11 mouse cellular contexts compared by ENCODE assay signal in the genomic region with DNA sequence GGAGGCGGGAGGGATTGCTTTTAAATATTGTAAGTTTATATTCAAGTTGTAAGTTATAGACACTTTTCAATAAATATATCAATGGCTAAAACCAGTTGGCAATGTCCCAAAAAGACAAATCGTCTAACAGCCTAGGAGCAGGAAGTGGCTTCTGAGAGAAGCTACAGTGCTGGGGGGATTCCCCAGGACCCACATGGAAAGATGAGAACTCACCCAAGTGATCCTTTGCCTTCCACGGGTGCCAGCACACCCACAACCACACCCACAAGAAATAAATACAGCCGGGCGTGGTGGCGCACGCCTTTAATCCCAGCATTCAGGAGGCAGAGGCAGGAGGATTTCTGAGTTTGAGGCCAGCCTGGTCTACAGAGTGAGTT. TPM values are rescaled to one million over a fixed set of nuclear protein-coding genes. Genes with fewer than 3 reads are reported as not detected.
DNase-seq lines count a peak whose midpoint lies in the region; ATAC-seq lines count a peak whose summit lies in the region.
"Had no signal": no experiment of that assay in that cellular context is flagged by ENCODE, and none has a peak within 500 bp of the region (broad histone marks: within the 10 kb centered on the region; RNA-seq: fewer than 3 reads in every experiment).

No protein-coding gene starts in this region.

- H3K9ac ChIP-seq in hindbrain, embryonic 11.5 days (ENCODE audit: low read depth, low read length), result no peak overlapping the region
- no peak overlapping the region for H3K9ac ChIP-seq in hindbrain, embryonic 14.5 days
- H3K9ac ChIP-seq in midbrain, embryonic 13.5 days (replicated peaks), result no peak overlapping the region
- no peak overlapping the region for H3K9ac ChIP-seq in midbrain, embryonic 16.5 days (ENCODE audit: low read depth, low read length)
- H3K9ac ChIP-seq in hindbrain, embryonic 13.5 days, result no peak overlapping the region

- DNase-seq in hindbrain, embryonic 11.5 days (ENCODE audit: low spot score), result no peak
- no peak for DNase-seq in hindbrain, embryonic 14.5 days (ENCODE audit: low spot score)
- no peak for DNase-seq in MN1 (ENCODE audit: low spot score)
- no peak for DNase-seq in right cerebral cortex, postnatal 36 days (ENCODE audit: low spot score in 2 of 2)
- DNase-seq: cerebellum, adult 2 months; gastrocnemius, postnatal 36 days had no signal

- H3K4me2 ChIP-seq in hindbrain, embryonic 11.5 days (replicated peaks; ENCODE audit: low read depth, low read length), result no peak overlapping the region
- H3K4me2 ChIP-seq in hindbrain, embryonic 14.5 days (replicated peaks), result no peak overlapping the region
- H3K4me2 ChIP-seq in midbrain, embryonic 13.5 days (replicated peaks), result no peak overlapping the region
- H3K4me2 ChIP-seq in midbrain, embryonic 16.5 days (ENCODE audit: low read length), result no peak overlapping the region
- H3K4me2 ChIP-seq in hindbrain, embryonic 13.5 days, result no peak overlapping the region

- H3K4me3 ChIP-seq in hindbrain, embryonic 11.5 days (ENCODE audit: low read depth, low read length), result no peak overlapping the region
- H3K4me3 ChIP-seq in hindbrain, embryonic 14.5 days (replicated peaks; ENCODE audit: low read length), result no peak overlapping the region
- H3K4me3 ChIP-seq in midbrain, embryonic 13.5 days (replicated peaks), result no peak overlapping the region
- no peak overlapping the region for H3K4me3 ChIP-seq in midbrain, embryonic 16.5 days (ENCODE audit: low read depth, low read length)
- H3K4me3 ChIP-seq in hindbrain, embryonic 13.5 days, result no peak overlapping the region
- H3K4me3 ChIP-seq: layer of hippocampus, adult 2 months had no signal

- 85% methylated on average over 7 of the region's 7 CpGs for WGBS in hindbrain, embryonic 11.5 days
- WGBS in hindbrain, embryonic 14.5 days, result 82% methylated on average over 7 of the region's 7 CpGs
- WGBS in midbrain, embryonic 13.5 days, result 86% methylated on average over 7 of the region's 7 CpGs
- 86% methylated on average over 7 of the region's 7 CpGs for WGBS in midbrain, embryonic 16.5 days
- 82% methylated on average over 7 of the region's 7 CpGs for WGBS in hindbrain, embryonic 13.5 days

- H3K4me1 ChIP-seq in hindbrain, embryonic 11.5 days (replicated peaks; ENCODE audit: control insufficient read depth, insufficient read depth, low read length), result peaks cover 10% of the 10 kb centered on the region
- H3K4me1 ChIP-seq in hindbrain, embryonic 14.5 days (replicated peaks; ENCODE audit: control insufficient read depth, insufficient read depth, low read length), result 0 out of 2 replicates have a peak, but pooled peaks cover 7% of the 10 kb centered on the region
- H3K4me1 ChIP-seq in midbrain, embryonic 13.5 days (replicated peaks), result peaks cover 14% of the 10 kb centered on the region
- H3K4me1 ChIP-seq in midbrain, embryonic 16.5 days (ENCODE audit: control insufficient read depth, insufficient read depth, low read length), result peaks cover 5% of the 10 kb centered on the region; the same call in 1 of the 2 replicates
- H3K4me1 ChIP-seq in hindbrain, embryonic 13.5 days (replicated peaks), result peaks cover 11% of the 10 kb centered on the region

- no peaks in the 10 kb centered on the region for H3K27me3 ChIP-seq in hindbrain, embryonic 11.5 days (ENCODE audit: control insufficient read depth, insufficient read depth, low read length)
- no peaks in the 10 kb centered on the region for H3K27me3 ChIP-seq in hindbrain, embryonic 14.5 days (ENCODE audit: control insufficient read depth, insufficient read depth, low read length)
- no peaks in the 10 kb centered on the region for H3K27me3 ChIP-seq in midbrain, embryonic 13.5 days
- no peaks in the 10 kb centered on the region for H3K27me3 ChIP-seq in midbrain, embryonic 16.5 days (ENCODE audit: control insufficient read depth, insufficient read depth, low read depth, low read length)
- H3K27me3 ChIP-seq in hindbrain, embryonic 13.5 days, result no peaks in the 10 kb centered on the region

- ATAC-seq in hindbrain, embryonic 11.5 days (ENCODE audit: low FRiP score), result no peak
- no peak for ATAC-seq in hindbrain, embryonic 14.5 days (ENCODE audit: low FRiP score)
- no peak for ATAC-seq in midbrain, embryonic 13.5 days
- ATAC-seq in midbrain, embryonic 16.5 days, result no peak
- ATAC-seq in hindbrain, embryonic 13.5 days (ENCODE audit: low FRiP score), result no peak

- H3K27ac ChIP-seq in hindbrain, embryonic 11.5 days (ENCODE audit: low read depth, low read length), result peak overlapping the region; percentile 75
- no peak overlapping the region for H3K27ac ChIP-seq in hindbrain, embryonic 14.5 days
- 0 out of 2 replicates have a peak overlapping the region, but pooled peaks have one; percentile 40 for H3K27ac ChIP-seq in midbrain, embryonic 13.5 days
- H3K27ac ChIP-seq in midbrain, embryonic 16.5 days (ENCODE audit: low read length), result no peak overlapping the region
- H3K27ac ChIP-seq in hindbrain, embryonic 13.5 days, result peak overlapping the region; percentile 55; the same call in 1 of the 2 replicates
- H3K27ac ChIP-seq: layer of hippocampus, adult 2 months; stomach, postnatal 0 days had no signal

- H3K9me3 ChIP-seq in hindbrain, embryonic 11.5 days (ENCODE audit: control insufficient read depth, low read length), result no peaks in the 10 kb centered on the region
- H3K9me3 ChIP-seq in hindbrain, embryonic 14.5 days (ENCODE audit: control insufficient read depth, low read length), result no peaks in the 10 kb centered on the region
- no peaks in the 10 kb centered on the region for H3K9me3 ChIP-seq in midbrain, embryonic 13.5 days
- no peaks in the 10 kb centered on the region for H3K9me3 ChIP-seq in midbrain, embryonic 16.5 days (replicated peaks; ENCODE audit: control insufficient read depth, low read length, poor library complexity, severe bottlenecking)
- H3K9me3 ChIP-seq in hindbrain, embryonic 13.5 days, result no peaks in the 10 kb centered on the region

- H3K36me3 ChIP-seq in hindbrain, embryonic 11.5 days (ENCODE audit: control insufficient read depth, insufficient read depth, low read length), result no peaks in the 10 kb centered on the region
- H3K36me3 ChIP-seq in hindbrain, embryonic 14.5 days (replicated peaks; ENCODE audit: control insufficient read depth, insufficient read depth), result peaks cover 34% of the 10 kb centered on the region
- peaks cover 35% of the 10 kb centered on the region for H3K36me3 ChIP-seq in midbrain, embryonic 13.5 days
- peaks cover 6% of the 10 kb centered on the region for H3K36me3 ChIP-seq in midbrain, embryonic 16.5 days (ENCODE audit: control insufficient read depth, insufficient read depth, low read length)
- H3K36me3 ChIP-seq in hindbrain, embryonic 13.5 days, result peaks cover 50% of the 10 kb centered on the region

RNA-seq across cellular contexts. Expression of a gene that starts 47.2 kb away (rescaled TPM):
- 12.8 and 14.6 TPM in 2 replicates for polyA plus RNA-seq in hindbrain, embryonic 11.5 days (2014; fragmentation: Nextera tagmentation; extraction: Ambion mirVana)
- polyA plus RNA-seq in hindbrain, embryonic 14.5 days (2014; fragmentation: Nextera tagmentation; extraction: Ambion mirVana), result 77.1 and 82.0 TPM in 2 replicates
- polyA plus RNA-seq in midbrain, embryonic 13.5 days (2015; fragmentation: Nextera tagmentation; extraction: Ambion mirVana), result 61.1 and 63.6 TPM in 2 replicates
- 88.4 and 97.1 TPM in 2 replicates for polyA plus RNA-seq in midbrain, embryonic 16.5 days (2015; fragmentation: Nextera tagmentation; extraction: Ambion mirVana)
- 60.4 and 65.2 TPM in 2 replicates for polyA plus RNA-seq in hindbrain, embryonic 13.5 days (2015; fragmentation: Nextera tagmentation; extraction: Ambion mirVana)

Comparison
In these comparisons a context has a peak if more than half of its experiments do, and no peak if none do; other contexts are left out.
1. H3K27ac ChIP-seq: peak in hindbrain, embryonic 11.5 days (single experiment), midbrain, embryonic 13.5 days (single experiment) and hindbrain, embryonic 13.5 days (single experiment); none in hindbrain, embryonic 14.5 days (single experiment) and midbrain, embryonic 16.5 days (single experiment).